Mouse (Mus musculus) left cerebral cortex, postnatal 4 days (tissue): ENCODE measurements around the gene Nfkbib. TPM values are rescaled to one million over a fixed set of nuclear protein-coding genes. Genes with fewer than 3 reads are reported as not detected.

ENCODE experiments used
- DNase-seq: peaks from one replicate; pipeline ENCODE4 v3.0.0-alpha.2; 2022
- intact Hi-C: fragments of 180-260 bp; cut with DNase I; formaldehyde crosslinking; loops from one replicate; pipeline ENCODE4 v1.15.1; 2025
- total RNA-seq, 2 experiments: library from RNA; stranded (reverse); gene quantifications; 2 replicates each; pipeline ENCODE4 v1.2.3; 2021

The Nfkbib gene
- total RNA-seq, 2 experiments from 2014 or later, result 35.3 to 35.6 TPM

GRCm38 (mm10) chr7:28771867-28772266 is 4.6 kb upstream of the Nfkbib start:
- DNase-seq, result peak; percentile 44
- intact Hi-C loops, result no loop called here

DNA sequence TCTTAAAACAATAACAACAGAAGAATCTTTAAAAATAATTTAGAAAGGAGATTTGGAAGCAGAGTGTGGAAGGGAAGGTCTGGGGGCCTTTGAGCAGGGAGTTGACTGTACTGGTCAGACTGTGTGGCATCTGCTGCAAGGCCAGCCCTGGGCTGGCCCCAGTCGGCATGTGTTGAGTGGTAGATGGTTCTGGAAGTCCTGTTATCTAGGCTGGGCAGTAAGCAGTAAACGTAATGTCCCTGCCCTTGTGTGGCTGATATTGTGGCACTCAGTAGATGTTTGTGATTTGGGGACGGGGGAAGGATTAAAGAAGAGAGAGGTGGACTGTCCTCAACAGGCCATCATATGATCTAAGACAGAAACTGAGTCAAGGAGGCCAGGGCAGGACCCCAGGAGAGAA is 3.0 kb upstream of the Nfkbib start:
- DNase-seq, result no peak
- intact Hi-C loops, result no loop called here

GRCm38 (mm10) chr7:28769414-28769958 is 2.2 kb upstream of the Nfkbib start:
- intact Hi-C loops, result no loop called here
- DNase-seq, result no peak

DNA sequence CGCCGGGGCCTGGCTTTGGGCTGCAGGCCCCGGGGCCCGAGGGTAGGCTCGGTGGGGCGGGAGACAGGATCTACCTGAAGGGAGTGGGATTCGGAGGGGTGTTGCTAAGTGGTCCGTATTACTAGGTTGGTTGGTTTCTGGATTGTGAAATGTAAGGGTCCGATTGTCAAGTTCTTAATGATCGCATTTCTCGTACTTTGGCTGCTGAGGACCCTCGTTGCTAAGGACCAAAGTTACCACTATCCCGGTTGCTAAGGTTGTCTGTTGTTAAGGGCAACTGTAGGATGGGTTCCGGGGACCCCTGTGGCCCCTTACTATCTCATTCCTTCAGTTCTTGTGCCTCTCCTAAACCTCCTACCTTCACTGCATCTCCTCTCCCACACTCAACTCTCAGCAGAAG is 402 bp downstream of the Nfkbib start:
- DNase-seq, result no peak
- intact Hi-C loops, result no loop called here

DNA sequence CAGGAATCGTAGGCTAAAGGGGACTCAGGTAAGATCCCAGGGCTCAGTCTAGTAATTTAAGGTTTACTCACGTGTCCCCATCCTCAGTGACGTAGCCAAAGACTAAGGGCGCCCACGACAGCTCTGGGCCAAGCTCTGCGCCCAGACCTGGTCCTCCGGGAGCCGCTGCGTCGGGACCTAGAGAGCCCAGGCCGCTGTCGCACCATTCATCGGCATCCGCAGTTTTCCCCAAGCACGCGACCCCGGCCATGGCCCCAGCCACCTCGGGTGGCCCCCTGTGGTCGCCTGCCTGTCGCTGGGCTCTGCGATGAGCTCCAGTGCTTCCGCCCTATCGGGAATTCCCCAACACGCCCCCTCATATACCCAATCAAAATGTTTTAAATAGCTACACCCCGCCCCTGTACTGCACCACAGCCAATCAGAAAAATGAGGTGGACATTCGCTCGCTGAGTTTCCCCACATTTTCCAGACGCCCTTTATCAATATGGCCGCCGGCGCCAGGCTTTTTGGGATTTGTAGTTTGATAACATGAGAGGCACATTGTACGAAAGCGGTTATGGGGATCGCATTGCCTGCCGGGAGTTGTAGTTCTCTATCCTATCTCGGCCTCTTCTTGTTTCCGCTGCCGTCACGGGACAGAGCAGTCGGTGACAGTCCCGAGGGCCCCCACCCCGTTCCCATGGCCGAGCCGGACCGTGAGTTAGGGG is 986 bp downstream of the Nfkbib start, which contains the start of gene Sirt2:
Gene Sirt2 (plus strand): TSS at position 563 of the 707 bp plus-strand sequence.
- intact Hi-C loops, result no loop called here
- DNase-seq, result peak; percentile 97

GRCm38 (mm10) chr7:28765211-28765610 is 2.1 kb downstream of the Nfkbib start:
- DNase-seq, result no peak
- intact Hi-C loops, result no loop called here

- intact Hi-C loops, result no loop called here
Observed at GRCm38 (mm10) chr7:28761907-28762306, 5.4 kb downstream of the Nfkbib start.

GRCm38 (mm10) chr7:28758623-28759022 is 8.7 kb downstream of the Nfkbib start:
- intact Hi-C loops, result no loop called here

More at GRCm38 (mm10) chr7:28761907-28762306, 5.4 kb downstream of the Nfkbib start:
- no peak for DNase-seq

GRCm38 (mm10) chr7:28756079-28756478 is 11.2 kb downstream of the Nfkbib start, which contains the start of gene Ccer2:
Ccer2 (plus strand) TSS chr7:28756174.
- no peak for DNase-seq
- intact Hi-C loops, result no loop called here

More at GRCm38 (mm10) chr7:28758623-28759022, 8.7 kb downstream of the Nfkbib start:
- no peak for DNase-seq

DNA sequence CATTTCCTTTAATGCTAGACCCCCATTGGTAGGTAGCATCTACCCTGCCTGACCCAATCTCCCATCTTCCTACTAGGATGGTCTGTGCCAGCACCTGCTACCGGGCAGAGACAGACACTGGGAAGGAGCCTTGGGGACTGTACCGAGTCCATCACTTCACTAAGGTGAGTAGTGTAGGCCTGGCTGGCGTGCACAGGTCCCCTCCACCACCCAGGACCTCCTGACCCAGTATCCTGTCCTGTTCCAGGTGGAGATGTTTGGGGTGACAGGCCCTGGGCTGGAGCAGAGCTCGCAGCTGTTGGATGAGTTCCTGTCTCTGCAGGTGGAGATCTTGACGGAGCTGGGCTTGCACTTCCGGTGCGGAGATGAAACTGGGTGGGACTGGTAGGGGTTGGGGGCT is 17.4 kb downstream of the Nfkbib start:
- intact Hi-C loops, result no loop called here
- DNase-seq, result no peak

DNA sequence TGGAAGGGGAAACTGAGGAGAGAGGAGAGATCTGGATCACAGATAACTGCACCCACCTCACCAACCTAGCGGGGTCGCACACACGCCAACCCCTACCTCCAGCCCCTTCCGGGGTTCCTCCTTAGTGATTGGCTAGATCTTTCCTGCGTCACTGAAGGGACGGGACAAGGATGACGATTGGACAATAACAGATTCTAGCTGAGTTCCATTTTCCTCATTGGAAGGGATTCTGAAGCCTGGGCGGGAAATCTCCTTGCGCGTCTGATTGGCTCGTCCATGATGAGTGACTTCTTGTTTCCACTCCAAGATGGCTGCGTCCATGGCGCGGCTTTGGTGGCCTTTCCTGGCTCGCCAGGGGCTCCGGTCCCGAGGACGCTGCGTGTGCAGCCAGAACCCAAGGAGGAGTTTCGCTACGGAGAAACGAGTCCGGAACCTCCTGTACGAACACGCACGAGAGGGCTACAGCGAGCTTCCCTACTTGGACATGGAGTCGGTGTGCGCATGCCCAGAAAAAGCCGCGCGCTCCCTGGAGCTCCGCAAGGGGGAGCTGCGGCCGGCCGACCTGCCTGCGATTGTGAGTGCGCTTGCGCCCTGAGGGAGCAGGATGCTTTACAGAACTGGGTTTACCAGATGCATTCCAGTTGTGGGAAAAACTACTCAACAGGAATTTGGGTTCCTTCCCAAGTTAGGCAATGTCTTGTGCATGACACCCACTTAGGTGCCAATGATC is 25.4 kb downstream of the Nfkbib start, which contains the start of the genes Mrps12 and Sars2:
Gene Mrps12 (minus strand): TSS at position 112 of the 730 bp plus-strand sequence.
Gene Sars2 (plus strand): TSS at position 284 of the 730 bp plus-strand sequence.
- peak; percentile 93 for DNase-seq
- intact Hi-C loops, result no loop called here

DNA sequence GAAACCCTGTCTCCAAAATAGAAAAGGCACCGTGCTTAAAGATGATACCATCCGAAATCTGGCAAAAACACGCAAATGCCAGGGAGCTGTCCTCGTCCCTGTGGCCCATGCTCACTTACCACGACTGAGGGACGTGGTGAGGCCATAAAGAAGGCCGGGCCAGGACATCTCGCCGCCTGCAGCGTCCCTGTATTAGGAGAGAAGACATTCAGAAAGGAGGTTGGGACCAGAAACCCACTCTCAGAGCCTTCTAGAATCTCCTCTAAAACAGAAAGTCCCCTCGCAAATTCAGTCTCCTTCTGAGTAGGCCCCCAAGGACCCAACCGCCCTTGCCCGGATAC is 26.0 kb downstream of the Nfkbib start:
- no peak for DNase-seq
- intact Hi-C loops, result no loop called here

DNA sequence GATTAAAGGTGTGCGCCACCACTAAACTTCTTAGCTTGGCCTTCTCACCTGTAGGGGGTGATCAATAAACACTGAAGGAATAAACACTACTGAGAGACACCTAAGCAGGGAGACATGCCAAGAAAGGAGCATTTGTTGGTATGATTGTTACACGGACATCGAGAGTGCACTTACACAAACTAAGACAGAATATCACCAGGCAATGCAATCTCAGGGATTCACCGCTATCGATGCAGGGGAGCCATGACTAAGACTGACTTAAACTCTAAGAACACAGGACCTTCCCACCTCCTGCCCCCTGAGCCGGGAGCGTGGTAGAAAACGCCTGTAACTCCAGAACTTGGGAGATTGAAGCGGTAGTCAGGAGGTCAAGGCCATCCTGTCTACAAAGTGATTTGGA is 26.4 kb downstream of the Nfkbib start:
- DNase-seq, result no peak
- intact Hi-C loops, result no loop called here

DNA sequence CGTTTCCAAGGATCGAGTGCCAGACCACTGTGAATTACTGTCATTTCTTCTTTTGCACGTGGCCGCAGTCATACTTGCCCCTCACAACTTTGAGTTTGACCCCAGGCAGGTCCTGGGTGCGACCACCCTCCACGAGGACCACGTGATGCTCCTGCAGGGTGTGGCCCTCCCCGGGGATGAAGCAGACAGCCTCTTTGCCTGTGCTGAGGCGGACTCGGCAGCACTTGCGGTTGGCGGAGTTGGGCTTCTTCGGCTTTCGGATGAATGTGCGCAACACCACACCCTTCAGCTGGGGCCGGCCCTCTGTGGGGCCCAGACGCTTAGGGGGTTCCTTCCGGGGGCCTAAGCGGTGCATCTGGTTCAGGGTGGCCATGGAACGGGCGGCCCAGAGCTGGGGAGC is 27.5 kb downstream of the Nfkbib start:
- no peak for DNase-seq

GRCm38 (mm10) chr7:28735701-28736100 is 31.6 kb downstream of the Nfkbib start:
- DNase-seq, result no peak

More for the DNA sequence above, 27.5 kb downstream of the Nfkbib start:
- intact Hi-C loops, result no loop called here

DNA sequence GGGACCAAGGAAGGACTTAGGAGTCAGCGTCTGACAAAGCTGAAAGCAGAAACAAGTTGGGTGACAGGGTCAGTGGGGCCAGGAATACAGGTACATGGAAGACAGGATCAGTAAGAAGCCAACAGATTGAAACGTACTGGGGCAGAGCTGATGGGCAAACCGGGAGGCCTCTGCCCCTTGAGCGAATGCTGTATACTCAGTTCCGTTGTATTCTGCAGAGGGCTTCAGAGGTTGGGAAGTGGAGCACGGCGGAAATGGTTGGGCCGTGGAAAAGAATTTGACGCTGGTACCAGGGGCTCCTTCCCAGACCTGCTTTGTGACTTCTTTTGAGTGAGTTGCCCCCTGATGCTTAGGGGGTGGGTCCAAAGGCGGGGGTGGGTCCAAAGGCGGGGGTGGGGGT is 34.1 kb downstream of the Nfkbib start:
- DNase-seq, result no peak
- intact Hi-C loops, result no loop called here

More at GRCm38 (mm10) chr7:28735701-28736100, 31.6 kb downstream of the Nfkbib start:
- intact Hi-C loops, result no loop called here

DNA sequence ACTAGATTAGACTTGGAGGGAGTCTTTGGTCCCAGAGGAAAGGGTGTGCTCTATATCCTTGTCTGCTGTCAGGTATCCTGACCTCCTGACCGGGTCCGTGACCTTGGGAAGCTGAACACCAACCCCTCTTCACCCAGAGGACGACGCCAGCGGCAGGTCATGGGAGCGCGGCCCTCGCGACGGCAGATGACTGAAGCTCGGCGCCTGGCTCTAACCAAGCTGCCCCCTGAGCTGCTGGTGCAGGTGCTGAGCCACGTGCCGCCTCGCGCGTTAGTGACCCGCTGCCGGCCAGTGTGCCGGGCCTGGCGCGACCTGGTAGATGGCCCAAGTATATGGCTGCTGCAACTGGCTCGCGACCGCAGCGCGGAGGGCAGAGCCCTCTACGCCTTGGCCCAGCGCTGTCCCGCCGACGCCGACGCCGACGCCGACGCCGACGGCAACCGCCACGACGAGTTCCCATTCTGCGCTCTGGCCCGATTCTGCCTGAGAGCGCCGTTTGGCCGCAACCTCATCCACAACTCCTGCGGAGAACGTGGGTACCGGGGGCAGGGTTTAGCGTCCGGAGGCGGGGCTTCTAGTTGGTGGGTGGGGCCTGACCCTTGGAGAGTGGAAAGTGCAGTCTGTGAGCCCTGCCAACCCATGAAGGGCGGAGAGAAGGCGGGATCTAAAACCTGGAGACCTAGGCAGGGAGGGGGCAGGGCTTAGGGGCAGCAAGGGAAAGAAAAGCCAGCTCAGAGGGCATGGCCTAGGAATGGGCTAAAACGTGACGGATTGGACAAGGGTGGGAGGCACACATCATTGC is 34.8 kb downstream of the Nfkbib start:
- peak; percentile 73 for DNase-seq
- intact Hi-C loops, result no loop called here

DNA sequence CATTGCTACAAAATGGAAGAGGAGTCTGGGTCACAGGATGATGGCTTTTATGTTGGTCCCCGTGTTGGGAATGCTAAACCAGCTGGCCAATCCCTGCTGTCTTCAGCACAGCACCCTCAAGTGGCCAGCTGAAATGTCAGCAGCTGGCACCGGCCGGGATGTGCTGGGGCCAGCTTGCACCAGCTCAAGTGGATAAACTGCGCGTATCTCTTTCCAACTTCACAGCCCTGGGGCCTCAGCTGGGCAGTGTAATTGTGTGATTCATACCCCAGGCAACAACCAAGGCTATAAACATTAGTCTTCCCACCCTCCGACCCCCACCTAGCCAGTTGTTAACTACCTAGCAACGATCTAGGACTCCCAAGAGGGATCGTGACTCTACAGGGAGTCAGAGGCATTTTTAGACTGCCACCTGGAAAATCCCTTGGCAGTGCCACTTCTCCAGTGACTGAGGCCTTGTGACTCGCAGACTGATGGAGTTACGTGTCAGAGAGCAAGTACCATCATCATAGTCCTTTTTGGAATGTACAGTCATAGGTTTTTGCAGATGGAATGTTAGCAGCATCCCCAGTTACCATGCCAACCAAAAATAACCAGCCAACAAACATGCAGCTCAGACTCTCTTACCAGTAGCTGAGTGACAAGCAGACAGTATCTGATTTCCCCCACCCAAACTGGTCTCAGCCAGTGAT is 39.5 kb downstream of the Nfkbib start:
- intact Hi-C loops, result loop anchor here (10.0 kb wide), 2 partner anchors 57 to 123 kb away; partner anchors contain the start of gene Rinl
- DNase-seq, result peak; percentile 49

GRCm38 (mm10) chr7:28726600-28726999 is 40.7 kb downstream of the Nfkbib start:
- DNase-seq, result peak; percentile 82
- intact Hi-C loops, result loop anchor here (10.0 kb wide), 2 partner anchors 58 to 122 kb away; partner anchors contain the start of gene Rinl

- DNase-seq, result no peak
- intact Hi-C loops, result loop anchor here (10.0 kb wide), 2 partner anchors 60 to 120 kb away; partner anchors contain the start of gene Rinl
Observed at GRCm38 (mm10) chr7:28724613-28725012, 42.7 kb downstream of the Nfkbib start.
